Mouse (Mus musculus) myocyte (in vitro differentiated cells): ENCODE measurements around the gene Cfap69.

ENCODE experiments used
- CEBPB ChIP-seq: IDR thresholded peaks from 2 replicates; pipeline ENCODE4 v1.6.1; 2011; ENCODE audit warnings: mild to moderate bottlenecking, moderate library complexity; ENCODE audit not compliant: poor library complexity, insufficient read depth, severe bottlenecking
- MYOG ChIP-seq, 3 experiments: IDR thresholded peaks; one replicate each; pipeline ENCODE4 v1.6.1; 2011; ENCODE audit warnings: control low read depth in 2 of 3, low read depth in 2 of 3, mild to moderate bottlenecking in 2 of 3; ENCODE audit not compliant: insufficient read length in 2 of 3, control insufficient read depth in 1 of 3, insufficient read depth in 1 of 3
- POLR2A ChIP-seq: IDR thresholded peaks from one replicate; pipeline ENCODE4 v1.6.1; 2011; ENCODE audit warnings: low read depth, mild to moderate bottlenecking, control low read depth, moderate library complexity; ENCODE audit not compliant: insufficient read length
- TCF12 ChIP-seq: IDR thresholded peaks from one replicate; pipeline ENCODE4 v1.6.1; 2011; ENCODE audit warnings: mild to moderate bottlenecking, control low read depth; ENCODE audit not compliant: poor library complexity, insufficient read depth, severe bottlenecking
- USF1 ChIP-seq: IDR thresholded peaks from one replicate; pipeline ENCODE4 v1.6.1; 2011; ENCODE audit warnings: low read depth, mild to moderate bottlenecking, control low read depth, moderate library complexity

DNA sequence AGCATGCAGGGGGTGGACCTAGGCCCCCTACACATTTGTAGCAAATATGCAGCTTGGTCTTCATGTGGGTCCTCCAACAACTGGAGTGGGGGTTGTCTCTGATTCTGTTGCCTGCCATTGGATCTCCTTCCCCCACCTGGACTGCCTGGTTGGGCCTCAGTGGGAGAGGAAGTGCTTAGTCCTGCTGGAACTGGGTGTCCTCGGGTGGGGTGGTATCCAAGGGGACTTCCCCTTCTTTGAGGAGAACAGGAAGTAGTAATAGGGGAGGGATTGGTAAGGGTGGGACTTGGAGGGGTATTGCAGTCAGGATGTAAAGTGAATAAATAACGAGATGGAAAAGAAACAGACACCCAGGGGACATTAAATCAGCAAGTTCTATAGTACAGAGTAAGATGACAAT, 5.4 kb downstream of the Cfap69 start:
- TF ChIP-seq MYOG (IDR thresholded peaks at IDR 0.05; ENCODE audit: control insufficient read depth in 1 of 3, insufficient read depth in 1 of 3, insufficient read length in 2 of 3, low read depth in 2 of 3), result no peak
- no peak for TF ChIP-seq USF1
- TF ChIP-seq POLR2A, result no peak
- no peak for TF ChIP-seq TCF12
- TF ChIP-seq CEBPB, result no peak
